Mouse (Mus musculus): ENCODE measurements around the gene Polr3gl. TPM values are rescaled to one million over a fixed set of nuclear protein-coding genes. Genes with fewer than 3 reads are reported as not detected.

Polr3gl gene
- total and polyA plus RNA-seq, 2 experiments from 2014 or later: 10.3 to 37.1 TPM

DNA sequence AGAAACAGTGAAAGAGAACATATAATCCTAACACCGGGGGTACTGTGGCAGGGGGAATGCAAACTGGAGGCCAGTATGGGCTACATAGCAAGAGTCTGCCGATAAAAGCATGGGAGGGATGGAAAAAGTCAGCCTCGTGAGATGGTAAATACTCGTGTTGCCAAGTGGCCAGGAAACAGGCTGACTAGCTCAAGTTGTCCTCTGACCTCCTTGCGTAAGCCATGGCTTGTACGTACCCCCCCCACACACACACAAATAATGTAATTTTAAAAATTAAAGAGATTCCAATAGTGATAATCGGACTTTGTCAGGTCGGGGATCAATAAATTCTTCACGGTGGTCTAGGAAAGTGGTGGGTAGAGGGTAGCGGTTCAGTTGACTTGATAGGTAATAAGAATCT, 607 bp downstream of the Polr3gl start:
- Histone ChIP-seq H3K4me3 (ENCODE audit: low read depth, low read length) (peak overlapping the region; percentile 64), H3K27ac (ENCODE audit: low read depth) (peak overlapping the region; percentile 87), H3K4me2 (ENCODE audit: low read depth, low read length) (peak overlapping the region; percentile 93), H3K9me3 (replicated peaks; ENCODE audit: control insufficient read depth, low read length) (0 out of 2 replicates have a peak, but pooled peaks cover 3% of the 10 kb centered on the region), H3K4me1 (ENCODE audit: control insufficient read depth, insufficient read depth) (no peaks in the 10 kb centered on the region; the same call in 1 of the 2 replicates), H3K36me3 (replicated peaks; ENCODE audit: control insufficient read depth, insufficient read depth, low read length) (no peaks in the 10 kb centered on the region), H3K27me3 (ENCODE audit: control insufficient read depth, insufficient read depth, low read length) (no peaks in the 10 kb centered on the region), H3K9ac (replicated peaks; ENCODE audit: low read depth, low read length) (peak overlapping the region; percentile 71)
- ATAC-seq (ENCODE audit: insufficient read depth, low read depth): no peak
- WGBS: under 1% methylated on average over 10 of the region's 10 CpGs
- no peak for TF ChIP-seq EP300 (IDR thresholded peaks at IDR 0.05; ENCODE audit: low read depth)
- no peak for TF ChIP-seq CTCF (IDR thresholded peaks at IDR 0.05; ENCODE audit: low read depth)
- DNase-seq (ENCODE audit: low spot score): peak; percentile 63

DNA sequence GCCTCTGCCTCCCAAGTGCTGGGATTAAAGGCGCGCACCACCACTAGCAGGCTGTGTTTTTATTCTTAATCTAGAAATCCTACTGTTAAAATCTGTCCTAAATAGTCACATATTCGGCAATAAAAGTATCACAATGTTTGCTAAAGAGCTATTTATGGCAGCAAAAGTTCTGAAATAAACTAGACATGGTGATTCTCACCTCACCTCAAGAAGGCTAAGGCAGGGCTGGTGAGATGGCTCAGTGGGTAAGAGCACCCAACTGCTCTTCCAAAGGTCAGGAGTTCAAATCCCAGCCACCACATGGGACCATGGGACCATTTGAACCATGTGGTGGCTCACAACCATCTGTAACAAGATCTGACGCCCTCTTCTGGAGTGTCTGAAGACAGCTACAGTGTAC, 3.3 kb downstream of the Polr3gl start:
- H3K27me3 ChIP-seq (ENCODE audit: control insufficient read depth, insufficient read depth, low read length): no peaks in the 10 kb centered on the region
- H3K4me3 ChIP-seq (ENCODE audit: low read depth, low read length): no peak overlapping the region
- no peak overlapping the region for H3K27ac ChIP-seq (ENCODE audit: low read depth)
- no peak overlapping the region for H3K9ac ChIP-seq (replicated peaks; ENCODE audit: low read depth, low read length)
- 92% methylated on average over 4 of the region's 4 CpGs for WGBS
- H3K36me3 ChIP-seq (replicated peaks; ENCODE audit: control insufficient read depth, insufficient read depth, low read length): no peaks in the 10 kb centered on the region
- no peak for TF ChIP-seq CTCF (IDR thresholded peaks at IDR 0.05; ENCODE audit: low read depth)
- no peak for TF ChIP-seq EP300 (IDR thresholded peaks at IDR 0.05; ENCODE audit: low read depth)
- no peak for DNase-seq (ENCODE audit: low spot score)
- H3K4me2 ChIP-seq (ENCODE audit: low read depth, low read length): no peak overlapping the region
- ATAC-seq (ENCODE audit: insufficient read depth, low read depth): no peak
- 0 out of 2 replicates have a peak, but pooled peaks cover 3% of the 10 kb centered on the region for H3K9me3 ChIP-seq (replicated peaks; ENCODE audit: control insufficient read depth, low read length)
- H3K4me1 ChIP-seq (ENCODE audit: control insufficient read depth, insufficient read depth): no peaks in the 10 kb centered on the region; the same call in 1 of the 2 replicates

DNA sequence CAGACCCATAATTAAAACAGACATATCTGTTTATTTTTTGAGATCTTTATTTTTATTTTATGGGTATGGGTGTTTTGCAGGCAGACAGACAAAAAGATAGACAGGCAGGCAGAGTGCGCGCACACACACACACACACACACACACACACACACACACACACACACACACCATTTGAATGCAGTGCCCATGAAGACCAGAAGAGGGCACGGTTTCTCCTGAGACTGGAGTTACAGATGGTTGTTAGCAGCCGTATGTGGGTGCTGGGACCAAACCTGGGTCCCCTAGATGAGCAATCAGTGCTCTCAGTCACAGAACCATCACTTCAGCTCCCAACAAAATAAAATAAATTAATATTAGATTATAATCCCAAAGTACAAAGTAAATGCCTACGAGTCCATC, 10.6 kb downstream of the Polr3gl start:
- no peaks in the 10 kb centered on the region for H3K9me3 ChIP-seq (replicated peaks; ENCODE audit: control insufficient read depth, low read length)
- peaks cover 16% of the 10 kb centered on the region; the same call in 1 of the 2 replicates for H3K4me1 ChIP-seq (ENCODE audit: control insufficient read depth, insufficient read depth)
- no peak overlapping the region for H3K27ac ChIP-seq (ENCODE audit: low read depth)
- no peak for ATAC-seq (ENCODE audit: insufficient read depth, low read depth)
- H3K27me3 ChIP-seq (ENCODE audit: control insufficient read depth, insufficient read depth, low read length): no peaks in the 10 kb centered on the region
- H3K36me3 ChIP-seq (replicated peaks; ENCODE audit: control insufficient read depth, insufficient read depth, low read length): no peaks in the 10 kb centered on the region
- no peak for DNase-seq (ENCODE audit: low spot score)
- peak; percentile 17; the same call in 1 of the 2 replicates for TF ChIP-seq CTCF (IDR thresholded peaks at IDR 0.05; ENCODE audit: low read depth)
- no peak for TF ChIP-seq EP300 (IDR thresholded peaks at IDR 0.05; ENCODE audit: low read depth)
- 92% methylated on average over 5 of the region's 5 CpGs for WGBS
- H3K4me3 ChIP-seq (ENCODE audit: low read depth, low read length): no peak overlapping the region
- H3K9ac ChIP-seq (replicated peaks; ENCODE audit: low read depth, low read length): no peak overlapping the region
- no peak overlapping the region for H3K4me2 ChIP-seq (ENCODE audit: low read depth, low read length)

DNA sequence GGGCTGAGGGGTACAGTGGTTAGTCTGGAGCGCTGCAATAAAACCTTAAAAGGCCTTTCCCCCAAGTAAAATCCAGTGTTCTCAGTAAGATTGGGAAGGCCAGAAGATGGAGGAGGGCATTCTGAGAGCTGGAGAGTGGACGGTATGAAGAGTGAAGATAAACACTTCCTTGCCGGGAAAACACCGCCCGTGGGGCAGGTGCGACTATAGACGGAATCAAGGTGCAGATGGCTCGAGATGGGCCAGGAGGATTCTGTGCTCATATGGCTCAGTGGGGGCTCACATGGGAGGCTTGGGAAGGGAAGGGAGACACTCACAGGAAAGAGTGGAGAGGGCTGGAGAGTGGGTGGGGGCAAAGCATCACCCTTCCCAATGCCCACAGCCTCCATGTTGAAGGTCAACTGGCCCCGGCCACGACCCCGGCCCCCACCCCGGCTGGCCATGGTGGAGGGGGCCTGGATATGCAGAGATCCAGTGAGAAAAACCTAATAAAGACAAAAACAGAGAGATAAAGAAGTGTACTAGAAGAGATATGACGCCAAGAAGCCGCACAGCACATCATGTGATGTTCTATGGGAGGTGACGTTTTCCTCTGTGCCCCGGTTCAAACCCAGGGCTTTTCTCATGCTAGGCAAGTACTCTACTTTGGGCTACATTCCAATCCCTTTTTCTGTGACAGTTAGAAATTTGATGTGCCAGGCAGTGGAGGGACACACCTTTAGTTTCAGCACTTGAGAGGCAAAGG, 12.0 kb downstream of the Polr3gl start:
- no peak overlapping the region for H3K4me2 ChIP-seq (ENCODE audit: low read depth, low read length)
- TF ChIP-seq EP300 (IDR thresholded peaks at IDR 0.05; ENCODE audit: low read depth): no peak
- no peak for TF ChIP-seq CTCF (IDR thresholded peaks at IDR 0.05; ENCODE audit: low read depth)

DNA sequence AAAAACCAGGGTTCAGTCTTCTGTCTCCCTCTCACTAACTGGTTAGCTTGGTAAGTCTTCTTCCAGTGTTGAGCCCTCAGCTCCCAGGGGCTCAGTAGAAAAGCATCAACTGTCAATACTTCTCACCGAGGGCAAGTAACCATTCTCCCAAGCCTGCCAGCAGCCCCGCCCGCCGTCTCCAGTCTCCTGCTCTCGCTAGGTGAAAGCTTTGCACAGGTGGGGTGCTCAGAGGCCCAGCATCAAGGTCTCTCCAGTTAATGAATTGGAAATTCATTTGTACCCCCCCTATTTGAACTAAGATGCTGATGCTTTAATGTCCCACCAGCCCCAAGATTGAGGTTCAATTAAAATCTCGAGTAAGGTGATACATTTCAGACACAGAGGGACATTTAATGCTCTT, 12.8 kb downstream of the Polr3gl start:
- Histone ChIP-seq H3K27ac (ENCODE audit: low read depth) (no peak overlapping the region), H3K9me3 (replicated peaks; ENCODE audit: control insufficient read depth, low read length) (no peaks in the 10 kb centered on the region), H3K27me3 (ENCODE audit: control insufficient read depth, insufficient read depth, low read length) (no peaks in the 10 kb centered on the region), H3K4me2 (ENCODE audit: low read depth, low read length) (no peak overlapping the region), H3K9ac (replicated peaks; ENCODE audit: low read depth, low read length) (0 out of 2 replicates have a peak overlapping the region, but pooled peaks have one; percentile 1), H3K4me1 (ENCODE audit: control insufficient read depth, insufficient read depth) (peaks cover 29% of the 10 kb centered on the region; the same call in 1 of the 2 replicates), H3K36me3 (replicated peaks; ENCODE audit: control insufficient read depth, insufficient read depth, low read length) (no peaks in the 10 kb centered on the region), H3K4me3 (ENCODE audit: low read depth, low read length) (no peak overlapping the region)
- peak; percentile 4 for DNase-seq (ENCODE audit: low spot score)
- 68% methylated on average over 6 of the region's 6 CpGs for WGBS
- ATAC-seq (ENCODE audit: insufficient read depth, low read depth): no peak
- TF ChIP-seq CTCF (IDR thresholded peaks at IDR 0.05; ENCODE audit: low read depth): no peak
- no peak for TF ChIP-seq EP300 (IDR thresholded peaks at IDR 0.05; ENCODE audit: low read depth)

More for the DNA sequence above, 12.0 kb downstream of the Polr3gl start:
- Histone ChIP-seq H3K27ac (ENCODE audit: low read depth) (no peak overlapping the region), H3K4me1 (ENCODE audit: control insufficient read depth, insufficient read depth) (peaks cover 29% of the 10 kb centered on the region; the same call in 1 of the 2 replicates), H3K9me3 (replicated peaks; ENCODE audit: control insufficient read depth, low read length) (no peaks in the 10 kb centered on the region), H3K36me3 (replicated peaks; ENCODE audit: control insufficient read depth, insufficient read depth, low read length) (no peaks in the 10 kb centered on the region), H3K4me3 (ENCODE audit: low read depth, low read length) (no peak overlapping the region), H3K27me3 (ENCODE audit: control insufficient read depth, insufficient read depth, low read length) (no peaks in the 10 kb centered on the region), H3K9ac (replicated peaks; ENCODE audit: low read depth, low read length) (no peak overlapping the region)
- 85% methylated on average over 16 of the region's 16 CpGs for WGBS
- DNase-seq (ENCODE audit: low spot score): peak; percentile 0
- ATAC-seq (ENCODE audit: insufficient read depth, low read depth): no peak
